Mouse (Mus musculus) brown adipose tissue, adult 24 weeks (tissue): ENCODE data around the gene Hist2h2bb. TPM values are rescaled to one million over a fixed set of nuclear protein-coding genes. Genes with fewer than 3 reads are reported as not detected.
A peak's percentile ranks its signal among the peaks of the same experiment; 100 is the strongest.
"Not testable (repeated sequence)": the region's sequence is repeated elsewhere in the genome, so short reads cannot be mapped to it uniquely, and the experiment has no call there.

Source experiments
- H3K27ac ChIP-seq: fragments of 200-500 bp; replicated peaks from 2 replicates; pipeline ENCODE4 v1.5.1; 2012; ENCODE audit warnings: low read depth, mild to moderate bottlenecking, low read length
- H3K4me1 ChIP-seq: fragments of 200-500 bp; 2 replicates; pipeline ENCODE4 v1.6.1; 2012; ENCODE audit warnings: low read length, mixed read lengths; ENCODE audit not compliant: control insufficient read depth, insufficient read depth, insufficient read length
- H3K4me3 ChIP-seq: fragments of 200-500 bp; 2 replicates; pipeline ENCODE4 v1.5.1; 2012; ENCODE audit warnings: low read depth, mild to moderate bottlenecking, low read length, moderate library complexity; ENCODE audit not compliant: insufficient read depth
- polyA plus RNA-seq: library from polyadenylated mRNA; stranded (reverse); fragments of >200 nt; gene quantifications from 2 replicates; pipeline ENCODE4 v1.2.4, GENCODE M21; 2012; ENCODE audit not compliant: missing spikeins, insufficient read depth, insufficient read length

Hist2h2bb gene
- polyA plus RNA-seq, 1 experiment = not detected

DNA sequence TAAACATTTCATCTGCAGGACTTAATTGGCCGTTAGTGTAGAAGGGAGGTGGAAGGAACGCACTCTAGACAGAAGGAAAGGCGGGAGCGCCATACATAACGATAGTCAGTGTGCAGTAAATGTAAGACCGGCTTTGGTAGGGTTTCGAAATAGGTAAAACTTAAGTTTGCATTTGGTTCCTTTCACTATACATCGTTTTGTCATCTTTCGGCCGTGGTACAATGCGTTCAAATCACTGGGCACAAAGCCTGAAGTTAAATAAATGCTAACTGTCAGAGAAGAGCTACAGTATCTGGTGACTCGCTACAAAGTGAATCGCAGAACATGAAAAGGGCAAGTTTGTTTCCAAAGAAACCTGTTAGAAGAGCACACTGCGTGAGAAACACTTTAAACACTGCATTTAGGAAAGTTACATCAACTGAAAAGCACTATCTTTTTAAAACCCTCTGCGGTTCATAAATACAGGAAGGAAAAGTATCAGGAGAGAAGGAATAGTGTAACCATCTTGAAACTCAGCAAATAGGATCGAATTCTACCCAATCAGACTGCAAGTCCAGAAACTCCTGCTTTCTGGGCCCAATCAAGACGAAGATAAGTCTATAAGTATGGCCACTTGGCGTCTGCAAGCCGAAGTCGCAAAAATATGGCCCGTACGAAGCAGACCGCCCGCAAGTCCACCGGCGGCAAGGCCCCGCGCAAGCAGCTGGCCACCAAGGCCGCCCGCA, 1.3 kb upstream of the Hist2h2bb start, which contains the start of gene Hist2h3b:
Gene Hist2h3b, plus strand, starts transcription at position 604 of the 725 bp plus-strand sequence.
- Histone ChIP-seq H3K27ac (peak within 1 kb of the TSS; percentile 72), H3K4me3 (peak within 1 kb of the TSS; percentile 51), H3K4me1 (peaks cover 5% of the 10 kb centered on the region; the same call in 1 of the 2 replicates)

DNA sequence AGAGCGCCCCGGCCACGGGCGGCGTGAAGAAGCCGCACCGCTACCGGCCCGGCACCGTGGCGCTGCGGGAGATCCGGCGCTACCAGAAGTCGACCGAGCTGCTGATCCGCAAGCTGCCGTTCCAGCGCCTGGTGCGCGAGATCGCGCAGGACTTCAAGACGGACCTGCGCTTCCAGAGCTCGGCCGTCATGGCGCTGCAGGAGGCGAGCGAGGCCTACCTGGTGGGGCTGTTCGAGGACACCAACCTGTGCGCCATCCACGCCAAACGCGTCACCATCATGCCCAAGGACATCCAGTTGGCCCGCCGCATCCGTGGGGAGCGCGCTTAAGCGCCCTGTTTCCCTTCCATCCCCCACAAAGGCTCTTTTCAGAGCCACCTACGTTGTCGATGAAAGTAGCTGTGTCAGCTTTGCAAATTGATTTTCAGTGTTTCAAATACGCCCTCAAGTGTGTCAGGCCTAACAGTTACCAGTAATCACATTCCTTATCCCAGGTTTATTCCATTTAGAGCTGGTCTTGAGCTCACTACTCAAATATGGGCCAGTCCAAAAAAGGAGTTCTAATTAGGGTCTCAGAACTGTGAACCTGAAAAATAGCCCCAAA, 675 bp upstream of the Hist2h2bb start:
- not testable (repeated sequence) for H3K4me1 ChIP-seq
- Histone ChIP-seq H3K4me3 (peak overlapping the region; percentile 51), H3K27ac (peak overlapping the region; percentile 72)

DNA sequence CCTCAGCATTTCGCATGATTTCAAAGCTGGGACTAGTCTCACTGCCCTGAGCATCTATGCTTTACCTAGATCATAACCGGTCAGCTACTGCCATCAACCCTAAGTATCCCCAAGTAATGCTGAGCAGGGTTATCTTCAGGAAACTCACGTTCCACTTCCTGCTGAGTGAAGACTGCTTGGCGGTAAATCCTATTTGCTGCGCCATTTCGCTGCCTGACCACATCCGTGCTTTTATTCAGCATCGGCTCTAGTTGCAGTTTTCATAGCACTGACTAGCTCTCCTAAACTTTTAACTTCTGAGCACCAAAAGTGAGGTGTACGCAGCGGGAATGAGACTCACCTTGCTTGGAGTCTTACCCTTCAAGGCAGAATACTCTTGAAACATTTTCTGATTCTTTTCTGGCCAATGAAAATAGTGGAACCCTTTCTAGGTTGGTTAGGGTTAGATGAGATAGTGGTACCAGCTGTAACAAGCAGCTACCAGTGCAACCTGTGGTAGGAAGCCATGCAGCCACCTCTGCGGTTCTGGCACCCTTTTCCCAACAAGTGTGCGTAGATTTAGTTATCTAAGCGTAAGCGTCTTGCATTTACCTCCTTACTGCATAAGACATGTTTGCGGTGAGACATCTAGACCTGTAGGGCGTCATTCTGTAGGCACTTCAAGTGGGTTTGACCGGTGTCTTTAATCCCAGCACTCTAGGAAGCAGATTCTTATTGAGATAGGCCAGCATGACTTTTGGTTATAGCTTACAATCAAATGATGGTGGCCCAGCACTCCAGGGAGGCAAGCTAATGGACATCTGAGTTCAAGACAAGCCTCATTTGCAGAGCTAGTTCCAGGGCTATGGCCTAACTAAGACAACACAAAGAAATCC, 4.3 kb downstream of the Hist2h2bb start:
- H3K27ac ChIP-seq = no peak overlapping the region
- no peak overlapping the region for H3K4me3 ChIP-seq

DNA sequence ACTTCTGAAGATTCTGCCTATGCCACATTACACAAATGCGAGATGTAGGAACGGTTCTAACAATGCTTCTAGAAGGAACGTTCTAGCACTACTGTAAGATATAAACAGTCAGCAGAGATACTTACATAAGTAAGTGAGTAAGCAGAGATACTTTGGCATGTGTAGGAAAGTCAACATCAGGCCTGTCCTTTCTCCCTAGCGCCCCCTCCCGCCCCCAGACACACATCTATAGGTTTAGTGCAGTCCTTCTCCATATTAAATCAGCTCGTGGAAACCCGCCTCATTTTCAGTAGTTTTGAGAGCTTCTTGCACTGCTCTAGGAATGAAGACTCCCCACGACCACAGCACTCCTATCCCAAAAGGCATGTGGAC, 7.9 kb downstream of the Hist2h2bb start:
- peak overlapping the region; percentile 27 for H3K4me3 ChIP-seq
- no peaks in the 10 kb centered on the region for H3K4me1 ChIP-seq
- H3K27ac ChIP-seq = no peak overlapping the region

More for the DNA sequence above, 4.3 kb downstream of the Hist2h2bb start:
- no peaks in the 10 kb centered on the region for H3K4me1 ChIP-seq

DNA sequence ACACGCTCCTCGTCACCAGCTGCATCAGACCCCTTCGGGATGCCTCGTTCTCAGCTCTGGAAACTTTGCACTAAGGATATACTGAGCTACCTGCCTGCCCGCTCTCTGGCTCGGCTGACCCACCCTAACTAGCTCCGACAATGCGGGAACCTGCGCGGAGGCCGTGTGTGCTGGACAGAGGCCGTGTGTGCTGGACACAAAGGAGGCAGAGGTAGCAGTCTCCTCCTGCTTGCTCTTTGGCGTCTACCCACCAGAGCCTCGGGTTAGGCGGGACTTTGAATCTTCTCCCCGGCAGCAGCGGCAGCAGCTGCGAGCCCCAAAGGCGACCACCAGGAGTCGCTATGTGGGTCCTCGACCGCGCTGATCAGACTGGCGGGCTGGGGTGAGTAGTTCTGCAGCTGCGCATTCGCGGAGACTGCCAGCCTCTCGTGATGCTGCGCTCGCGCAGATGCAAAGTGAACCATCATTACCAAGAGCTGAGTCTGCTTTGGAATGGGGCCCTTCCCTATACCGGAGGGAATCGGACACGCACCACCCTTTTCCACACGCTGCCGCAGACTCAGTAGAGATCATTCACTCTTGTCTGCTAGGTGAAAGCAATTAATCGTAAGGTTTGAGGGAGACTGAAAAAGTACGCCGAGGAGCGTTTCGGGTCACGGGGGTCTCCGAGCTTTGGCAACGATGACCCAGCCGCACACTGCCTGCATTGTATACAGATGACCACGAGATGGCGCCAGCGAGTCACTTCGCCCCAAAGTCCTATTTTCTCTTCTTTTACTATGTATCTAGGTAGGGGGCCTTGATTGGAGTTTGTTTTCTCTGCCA, 8.5 kb downstream of the Hist2h2bb start:
- H3K4me3 ChIP-seq = peak overlapping the region; percentile 68
- 0 out of 2 replicates have a peak overlapping the region, but pooled peaks have one; percentile 6 for H3K27ac ChIP-seq
- no peaks in the 10 kb centered on the region for H3K4me1 ChIP-seq

DNA sequence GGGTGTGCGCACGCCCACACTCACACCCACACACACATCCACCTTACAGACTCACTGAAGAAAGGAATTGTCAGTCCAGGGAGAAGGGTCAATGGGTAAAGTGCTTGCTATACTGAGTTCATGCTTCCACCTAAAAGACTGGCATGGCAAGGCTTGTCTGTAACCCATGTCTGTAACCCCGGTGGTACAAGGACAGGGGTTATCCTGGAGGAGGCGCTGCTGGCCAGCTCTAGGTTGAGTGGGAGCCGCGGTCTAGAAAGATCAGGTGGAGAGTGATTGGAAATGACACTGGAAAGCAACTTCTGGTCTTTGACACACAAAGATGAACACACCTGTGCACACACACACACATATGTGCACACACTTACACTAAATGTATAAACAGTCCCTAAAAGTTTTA, 11.1 kb downstream of the Hist2h2bb start:
- Histone ChIP-seq H3K4me1 (no peaks in the 10 kb centered on the region), H3K27ac (no peak overlapping the region), H3K4me3 (no peak overlapping the region)

DNA sequence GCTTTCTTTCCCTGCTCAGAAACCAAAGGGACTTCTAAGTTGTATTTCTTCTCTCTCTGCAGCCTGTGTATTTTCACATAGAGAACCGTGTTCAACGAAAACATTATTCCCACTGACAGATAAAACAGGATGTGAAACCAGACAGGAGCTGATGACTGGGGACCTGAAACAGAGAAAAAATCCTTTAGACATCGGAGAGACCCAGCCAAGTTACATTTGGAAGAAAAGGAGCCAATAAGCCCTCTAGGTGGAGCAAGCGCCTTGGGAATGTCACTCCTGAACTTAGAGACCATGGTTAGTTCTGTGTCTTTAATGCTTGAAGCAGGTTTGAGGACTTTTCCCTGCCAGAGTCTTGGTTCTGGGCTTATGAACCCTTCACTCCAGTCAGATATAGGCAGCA, 14.9 kb downstream of the Hist2h2bb start:
- Histone ChIP-seq H3K27ac (no peak overlapping the region), H3K4me1 (no peaks in the 10 kb centered on the region), H3K4me3 (no peak overlapping the region)

DNA sequence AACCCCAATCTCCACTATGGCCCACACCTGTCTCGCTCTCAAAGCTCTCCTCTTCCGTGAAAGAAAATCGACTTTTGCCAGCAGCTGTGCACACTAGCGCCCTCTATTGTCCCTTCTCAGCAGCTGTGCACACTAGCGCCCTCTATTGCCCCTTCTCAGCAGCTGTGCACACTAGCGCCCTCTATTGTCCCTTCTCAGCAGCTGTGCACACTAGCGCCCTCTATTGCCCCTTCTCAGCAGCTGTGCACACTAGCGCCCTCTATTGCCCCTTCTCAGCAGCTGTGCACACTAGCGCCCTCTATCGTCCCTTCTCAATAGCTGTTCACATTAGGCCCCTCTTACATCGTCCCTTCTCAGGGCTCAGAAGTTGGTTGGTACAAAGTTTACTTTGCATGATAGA, 17.8 kb downstream of the Hist2h2bb start:
- H3K4me3 ChIP-seq = not testable (repeated sequence)

DNA sequence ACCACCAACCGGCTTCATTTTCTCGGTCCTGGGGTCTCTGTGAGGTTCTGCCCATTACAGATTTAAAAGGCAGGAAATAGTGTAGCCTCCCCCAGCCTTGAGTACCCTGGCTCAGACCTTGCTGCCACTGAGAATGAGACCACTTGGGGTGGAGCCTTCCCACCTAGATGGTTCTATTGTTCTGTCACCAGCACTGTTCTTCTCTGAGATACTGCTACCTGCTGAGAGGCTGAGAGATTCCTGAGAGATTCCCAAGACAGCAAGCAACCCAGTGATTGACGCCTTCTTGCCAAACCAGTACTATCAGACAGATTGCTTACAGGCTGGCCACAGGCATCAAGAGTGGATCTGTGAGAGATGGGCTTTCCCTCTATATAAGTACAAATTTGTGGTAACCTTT, 19.6 kb downstream of the Hist2h2bb start:
- Histone ChIP-seq H3K27ac (no peak overlapping the region), H3K4me3 (no peak overlapping the region), H3K4me1 (no peaks in the 10 kb centered on the region)

More for the DNA sequence above, 17.8 kb downstream of the Hist2h2bb start:
- not testable (repeated sequence) for H3K27ac ChIP-seq, H3K4me1 ChIP-seq

DNA sequence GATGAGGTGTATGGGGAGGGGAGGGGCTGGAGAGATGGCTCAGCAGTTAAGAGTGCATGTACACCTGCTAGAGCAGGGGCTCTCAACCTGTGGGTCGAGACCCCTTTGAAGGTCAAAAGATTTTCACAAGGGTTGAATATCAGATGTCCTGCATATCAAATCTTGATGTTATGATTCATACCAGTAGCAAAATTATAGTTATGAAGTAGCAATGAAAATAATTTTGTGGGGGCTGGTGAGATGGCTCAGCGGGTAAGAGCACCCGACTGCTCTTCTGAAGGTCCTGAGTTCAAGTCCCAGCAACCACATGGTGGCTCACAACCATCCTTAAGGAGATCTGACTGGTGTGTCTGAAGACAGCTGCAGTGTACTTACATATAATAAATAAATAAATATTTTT, 21.2 kb downstream of the Hist2h2bb start:
- not testable (repeated sequence) for H3K4me1 ChIP-seq, H3K27ac ChIP-seq, H3K4me3 ChIP-seq

DNA sequence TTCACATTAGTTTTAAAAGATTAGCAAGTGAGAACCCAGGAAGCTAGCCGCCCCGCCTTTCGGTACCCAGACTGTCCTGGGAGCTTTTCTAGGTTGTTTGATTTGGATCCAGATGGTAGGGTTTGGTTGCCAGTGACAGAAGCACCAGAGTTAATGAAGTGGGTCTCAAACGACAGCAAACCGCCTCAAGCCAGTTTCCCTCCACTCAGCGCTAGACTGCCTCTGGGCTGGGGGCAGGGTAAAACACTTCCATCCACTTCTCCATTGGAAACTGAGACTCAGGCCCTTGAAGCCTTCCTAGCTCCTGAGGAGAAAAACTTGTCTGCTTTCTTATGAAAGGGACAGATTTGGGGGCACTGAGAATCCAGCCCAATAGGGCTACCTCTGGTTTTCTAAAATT, 23.1 kb downstream of the Hist2h2bb start:
- Histone ChIP-seq H3K4me3 (peak overlapping the region; percentile 40), H3K4me1 (no peaks in the 10 kb centered on the region), H3K27ac (peak overlapping the region; percentile 46)

DNA sequence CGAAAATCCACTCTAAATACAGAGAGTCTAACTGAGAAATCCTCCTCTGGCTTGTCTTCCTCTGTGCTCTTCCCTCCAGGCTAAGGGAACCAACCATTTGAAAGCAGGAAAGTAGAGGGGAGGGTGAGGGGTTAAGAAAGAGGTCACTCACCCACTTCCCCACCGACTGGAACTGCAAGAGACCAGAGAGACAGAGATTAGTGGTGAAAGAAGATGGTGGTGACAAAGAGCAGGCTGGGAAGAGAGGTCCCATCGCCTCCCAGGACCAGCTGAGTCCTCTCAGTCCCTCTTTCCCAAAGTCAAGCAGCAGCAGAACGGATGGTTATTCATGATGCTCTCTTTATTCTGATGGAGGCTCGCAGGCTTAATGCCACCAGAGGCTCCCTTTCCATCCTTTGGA, 23.8 kb downstream of the Hist2h2bb start:
- Histone ChIP-seq H3K27ac (peak overlapping the region; percentile 46), H3K4me1 (no peaks in the 10 kb centered on the region), H3K4me3 (peak overlapping the region; percentile 19)

DNA sequence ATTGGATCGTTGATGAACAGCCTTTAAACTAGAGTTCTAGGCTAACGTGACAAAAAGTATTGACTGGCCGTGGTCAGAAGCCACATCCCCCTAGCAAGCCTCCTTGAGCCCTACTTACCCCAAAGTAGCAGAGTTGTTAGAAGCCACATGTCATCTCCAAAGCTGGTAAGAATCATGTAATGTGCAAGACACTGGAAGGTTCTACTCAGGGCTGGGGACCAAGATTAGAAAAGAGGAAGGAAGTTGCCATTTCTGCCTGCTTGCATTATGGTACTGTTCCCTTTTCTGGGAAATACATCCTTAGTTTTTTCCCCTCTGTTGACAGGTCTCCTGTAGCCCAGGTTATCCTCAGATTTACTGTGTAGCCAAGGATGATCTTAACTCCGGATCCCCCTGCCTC, 24.2 kb downstream of the Hist2h2bb start, which contains the start of gene Fcgr1:
Gene Fcgr1, minus strand, starts transcription at position 183 of the 400 bp plus-strand sequence.
- H3K4me3 ChIP-seq = peak within 1 kb of the TSS; percentile 40
- peak within 1 kb of the TSS; percentile 46 for H3K27ac ChIP-seq
- no peaks in the 10 kb centered on the region for H3K4me1 ChIP-seq

DNA sequence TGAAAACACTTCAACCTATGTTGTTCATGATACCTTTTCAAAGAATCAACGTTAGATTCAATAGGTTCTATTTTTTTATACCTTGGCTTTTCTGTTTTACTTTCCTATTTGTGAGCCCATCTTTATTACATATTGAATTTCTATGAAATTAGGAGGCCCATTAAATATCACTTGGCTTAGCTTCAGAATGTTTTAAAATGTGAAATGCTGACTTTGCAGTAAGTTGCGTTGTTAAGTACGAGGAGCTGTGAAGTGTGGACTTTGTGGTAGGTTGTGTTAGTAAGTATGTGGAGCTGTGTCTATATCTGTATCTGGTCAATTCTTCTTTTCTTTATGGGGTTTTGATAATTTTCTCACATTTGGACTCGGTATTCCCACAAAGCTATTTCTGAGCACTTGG, 28.8 kb downstream of the Hist2h2bb start:
- Histone ChIP-seq H3K4me1 (no peaks in the 10 kb centered on the region), H3K27ac (no peak overlapping the region), H3K4me3 (no peak overlapping the region)
